Mouse (Mus musculus): ENCODE measurements around the gene Sept9. TPM values are rescaled to one million over a fixed set of nuclear protein-coding genes. Genes with fewer than 3 reads are reported as not detected.

The Sept9 gene
- polyA plus RNA-seq, 1 experiment from 2014 or later, result 78.9 TPM

DNA sequence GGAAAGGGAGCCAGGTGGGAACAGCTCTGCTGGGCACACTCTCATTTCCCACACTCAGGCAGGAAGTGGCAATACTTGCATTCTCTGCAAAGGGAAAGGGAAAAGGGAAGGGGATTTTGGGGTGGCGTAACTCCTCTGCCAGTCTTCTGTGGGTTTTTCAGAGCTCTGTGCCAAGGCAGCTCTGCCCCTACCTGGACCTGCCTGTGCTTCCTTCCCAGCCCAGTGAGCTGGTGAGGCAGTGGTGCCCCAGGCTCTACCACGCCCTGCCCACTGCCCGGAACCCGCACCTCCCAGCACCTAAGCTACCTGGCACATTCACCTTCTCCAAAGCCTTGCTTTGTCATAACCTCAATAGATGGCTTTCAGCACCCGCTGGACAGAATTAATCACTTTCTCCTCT is 1.3 kb upstream of the Sept9 start:
- 84% methylated on average over 4 of the region's 5 CpGs for WGBS (ENCODE audit: insufficient replicate concordance)
- Histone ChIP-seq H3K36me3 (ENCODE audit: control insufficient read depth, insufficient read depth, low read length) (no peaks in the 10 kb centered on the region), H3K9ac (ENCODE audit: low read depth, low read length) (no peak overlapping the region), H3K27ac (ENCODE audit: low read depth, low read length) (no peak overlapping the region), H3K27me3 (ENCODE audit: control insufficient read depth, insufficient read depth, low read length) (peaks cover 24% of the 10 kb centered on the region), H3K4me3 (ENCODE audit: low read depth, low read length) (no peak overlapping the region), H3K4me1 (ENCODE audit: control insufficient read depth, insufficient read depth, low read length) (peaks cover 3% of the 10 kb centered on the region), H3K4me2 (no peak overlapping the region), H3K9me3 (replicated peaks; ENCODE audit: control insufficient read depth, low read length) (no peaks in the 10 kb centered on the region)
- no peak for ATAC-seq (replicated peaks; ENCODE audit: insufficient number of reproducible peaks, low FRiP score, low TSS enrichment)

DNA sequence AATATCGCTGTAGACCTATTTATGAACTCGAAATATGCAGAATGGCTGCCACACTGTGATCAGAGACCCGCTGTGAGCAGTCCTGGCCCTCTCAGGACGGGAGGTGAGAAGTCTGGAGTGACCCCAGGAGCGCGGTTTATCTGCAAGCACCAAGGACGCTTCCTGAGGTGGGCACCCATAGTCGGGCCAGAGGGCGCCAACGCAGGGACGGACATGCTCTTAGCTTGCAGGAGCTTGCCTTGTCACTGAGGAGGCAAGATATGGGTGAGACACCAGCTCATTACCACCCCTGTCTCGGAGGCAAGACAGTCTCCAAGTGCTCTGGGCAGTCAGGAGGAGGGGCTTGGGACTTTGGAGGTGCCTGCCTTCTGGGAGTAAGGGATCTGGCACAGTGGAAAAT is 2.4 kb downstream of the Sept9 start:
- Histone ChIP-seq H3K9ac (ENCODE audit: low read depth, low read length) (no peak overlapping the region), H3K27me3 (ENCODE audit: control insufficient read depth, insufficient read depth, low read length) (peaks cover 31% of the 10 kb centered on the region), H3K4me3 (ENCODE audit: low read depth, low read length) (no peak overlapping the region), H3K4me2 (no peak overlapping the region), H3K4me1 (ENCODE audit: control insufficient read depth, insufficient read depth, low read length) (peaks cover 15% of the 10 kb centered on the region), H3K27ac (ENCODE audit: low read depth, low read length) (no peak overlapping the region), H3K9me3 (replicated peaks; ENCODE audit: control insufficient read depth, low read length) (no peaks in the 10 kb centered on the region), H3K36me3 (ENCODE audit: control insufficient read depth, insufficient read depth, low read length) (no peaks in the 10 kb centered on the region)
- no peak for ATAC-seq (replicated peaks; ENCODE audit: insufficient number of reproducible peaks, low FRiP score, low TSS enrichment)
- 77% methylated on average over 12 of the region's 12 CpGs for WGBS (ENCODE audit: insufficient replicate concordance)

DNA sequence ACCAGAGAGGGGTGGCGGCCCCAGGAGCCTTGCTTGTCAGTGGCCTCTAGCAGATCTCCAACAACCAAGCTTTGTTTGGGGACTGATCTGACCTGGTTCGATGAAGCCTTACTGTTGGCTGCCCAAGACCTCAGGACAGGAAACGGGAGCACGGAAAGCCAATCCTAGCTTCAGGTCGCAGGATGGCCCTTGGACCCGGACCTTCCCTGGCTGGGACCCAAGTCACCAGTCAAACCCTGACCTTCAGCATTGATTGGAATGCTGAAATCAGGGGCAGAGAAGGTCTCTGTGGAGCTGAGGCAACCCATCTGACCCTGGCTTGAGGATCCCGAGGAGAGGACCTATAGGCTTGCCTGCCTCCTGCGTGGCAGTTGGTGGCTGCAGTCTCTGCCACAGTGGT is 5.1 kb downstream of the Sept9 start:
- Histone ChIP-seq H3K9ac (ENCODE audit: low read depth, low read length) (no peak overlapping the region), H3K4me2 (no peak overlapping the region), H3K9me3 (replicated peaks; ENCODE audit: control insufficient read depth, low read length) (no peaks in the 10 kb centered on the region), H3K36me3 (ENCODE audit: control insufficient read depth, insufficient read depth, low read length) (no peaks in the 10 kb centered on the region), H3K27ac (ENCODE audit: low read depth, low read length) (no peak overlapping the region), H3K27me3 (ENCODE audit: control insufficient read depth, insufficient read depth, low read length) (peaks cover 15% of the 10 kb centered on the region), H3K4me1 (ENCODE audit: control insufficient read depth, insufficient read depth, low read length) (peaks cover 15% of the 10 kb centered on the region), H3K4me3 (ENCODE audit: low read depth, low read length) (no peak overlapping the region)
- WGBS (ENCODE audit: insufficient replicate concordance), result 67% methylated on average over 8 of the region's 8 CpGs
- ATAC-seq (replicated peaks; ENCODE audit: insufficient number of reproducible peaks, low FRiP score, low TSS enrichment), result no peak

DNA sequence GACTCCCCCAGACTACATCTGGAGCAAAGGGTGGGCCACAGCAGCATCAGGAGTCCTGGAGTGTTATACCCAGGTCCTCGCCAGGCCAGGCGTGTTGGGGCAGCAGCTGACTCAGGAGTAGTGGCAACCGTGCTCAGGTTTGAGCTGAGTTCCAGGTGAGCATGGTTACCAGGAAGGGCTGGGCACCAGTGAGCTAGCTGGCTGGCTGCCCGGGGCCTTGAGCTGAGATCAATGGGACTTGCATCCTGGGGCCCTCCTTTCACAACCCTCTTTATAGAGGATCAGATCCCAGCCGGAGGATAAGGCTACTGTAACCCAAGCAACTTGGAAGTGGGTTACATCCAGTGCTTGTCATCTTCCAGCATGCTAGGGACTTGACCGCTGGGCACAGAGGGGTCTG is 5.6 kb downstream of the Sept9 start:
- ATAC-seq (replicated peaks; ENCODE audit: insufficient number of reproducible peaks, low FRiP score, low TSS enrichment), result no peak
- H3K9me3 ChIP-seq (replicated peaks; ENCODE audit: control insufficient read depth, low read length), result no peaks in the 10 kb centered on the region
- peaks cover 13% of the 10 kb centered on the region; the same call in 1 of the 2 replicates for H3K27me3 ChIP-seq (ENCODE audit: control insufficient read depth, insufficient read depth, low read length)
- no peak overlapping the region for H3K4me3 ChIP-seq (ENCODE audit: low read depth, low read length)
- H3K4me1 ChIP-seq (ENCODE audit: control insufficient read depth, insufficient read depth, low read length), result peaks cover 15% of the 10 kb centered on the region
- no peaks in the 10 kb centered on the region for H3K36me3 ChIP-seq (ENCODE audit: control insufficient read depth, insufficient read depth, low read length)
- H3K4me2 ChIP-seq, result no peak overlapping the region
- 81% methylated on average over 6 of the region's 6 CpGs for WGBS (ENCODE audit: insufficient replicate concordance)
- no peak overlapping the region for H3K9ac ChIP-seq (ENCODE audit: low read depth, low read length)
- H3K27ac ChIP-seq (ENCODE audit: low read depth, low read length), result no peak overlapping the region

DNA sequence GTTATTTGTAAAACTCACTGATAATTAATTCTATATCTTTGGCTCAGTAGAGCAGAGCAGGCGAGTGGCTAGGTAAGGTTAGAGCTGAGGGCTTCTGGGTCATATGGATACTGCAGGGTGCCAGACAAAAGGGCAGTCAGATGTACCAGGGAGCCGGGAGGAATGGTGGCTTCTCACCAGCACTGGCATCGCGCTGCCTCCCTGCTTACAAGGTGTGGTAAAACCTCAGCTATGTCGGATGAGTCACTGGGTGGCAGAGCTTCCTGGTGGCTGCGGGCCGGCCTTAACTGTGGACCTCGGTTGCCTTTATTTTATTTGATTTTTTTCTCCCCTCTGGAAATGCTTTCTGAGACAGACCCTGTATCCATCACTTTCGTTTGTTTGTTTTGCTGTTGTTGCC is 6.0 kb downstream of the Sept9 start:
- Histone ChIP-seq H3K4me2 (no peak overlapping the region), H3K4me3 (ENCODE audit: low read depth, low read length) (no peak overlapping the region), H3K9ac (ENCODE audit: low read depth, low read length) (no peak overlapping the region), H3K27ac (ENCODE audit: low read depth, low read length) (no peak overlapping the region), H3K4me1 (ENCODE audit: control insufficient read depth, insufficient read depth, low read length) (peaks cover 14% of the 10 kb centered on the region), H3K27me3 (ENCODE audit: control insufficient read depth, insufficient read depth, low read length) (peaks cover 13% of the 10 kb centered on the region; the same call in 1 of the 2 replicates), H3K9me3 (replicated peaks; ENCODE audit: control insufficient read depth, low read length) (no peaks in the 10 kb centered on the region), H3K36me3 (ENCODE audit: control insufficient read depth, insufficient read depth, low read length) (no peaks in the 10 kb centered on the region)
- 86% methylated on average over 9 of the region's 9 CpGs for WGBS (ENCODE audit: insufficient replicate concordance)
- ATAC-seq (replicated peaks; ENCODE audit: insufficient number of reproducible peaks, low FRiP score, low TSS enrichment), result no peak

DNA sequence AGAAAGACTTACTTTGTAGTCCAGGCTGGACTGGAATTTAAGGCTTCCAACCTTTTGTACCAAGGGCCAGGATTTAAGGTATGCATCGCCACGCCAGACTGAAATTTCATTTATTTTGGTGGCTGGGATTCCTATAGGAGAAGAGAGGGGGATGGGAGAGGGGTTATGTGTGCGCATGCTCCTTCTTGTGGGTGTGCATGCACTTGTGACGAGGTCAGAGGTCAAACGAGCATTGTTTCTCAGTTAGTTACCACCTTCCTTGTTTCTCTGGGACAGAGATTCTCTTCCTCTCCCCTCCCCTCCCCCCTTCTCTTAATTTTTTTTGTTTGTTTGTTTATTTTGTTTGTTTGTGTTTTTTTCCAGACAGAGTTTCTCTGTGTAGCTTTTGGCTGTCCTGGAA is 8.0 kb downstream of the Sept9 start:
- peaks cover 11% of the 10 kb centered on the region; the same call in 1 of the 2 replicates for H3K27me3 ChIP-seq (ENCODE audit: control insufficient read depth, insufficient read depth, low read length)
- H3K9ac ChIP-seq (ENCODE audit: low read depth, low read length), result no peak overlapping the region
- H3K9me3 ChIP-seq (replicated peaks; ENCODE audit: control insufficient read depth, low read length), result no peaks in the 10 kb centered on the region
- no peaks in the 10 kb centered on the region for H3K36me3 ChIP-seq (ENCODE audit: control insufficient read depth, insufficient read depth, low read length)
- H3K4me1 ChIP-seq (ENCODE audit: control insufficient read depth, insufficient read depth, low read length), result peaks cover 13% of the 10 kb centered on the region
- no peak overlapping the region for H3K4me3 ChIP-seq (ENCODE audit: low read depth, low read length)
- no peak overlapping the region for H3K27ac ChIP-seq (ENCODE audit: low read depth, low read length)
- 63% methylated on average over 5 of the region's 5 CpGs for WGBS (ENCODE audit: insufficient replicate concordance)
- no peak overlapping the region for H3K4me2 ChIP-seq
- ATAC-seq (replicated peaks; ENCODE audit: insufficient number of reproducible peaks, low FRiP score, low TSS enrichment), result no peak

DNA sequence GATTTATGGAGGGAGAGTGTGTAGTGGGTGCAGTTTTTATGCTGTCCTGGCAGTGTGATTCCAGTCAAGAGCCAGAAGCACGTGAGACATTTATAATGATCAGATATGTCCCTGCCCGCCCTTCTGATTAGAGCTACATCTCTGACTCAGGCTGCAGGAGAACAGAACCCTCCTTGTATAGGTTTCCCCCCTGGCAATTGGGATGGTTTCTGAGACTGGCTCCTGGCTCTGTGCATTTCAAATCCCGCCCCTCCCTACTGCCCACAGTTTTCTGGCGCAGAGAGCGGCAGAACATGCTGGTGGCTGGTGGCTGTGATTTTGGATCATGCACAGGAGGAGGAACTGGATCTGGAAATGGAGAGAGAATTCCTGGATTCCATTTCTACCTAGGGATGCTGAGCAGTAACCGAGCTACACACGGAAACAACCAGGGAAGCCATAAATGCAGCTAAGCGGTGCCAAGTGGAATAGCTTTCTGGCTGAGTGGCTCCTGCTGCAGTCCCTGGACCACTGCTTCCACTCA is 8.8 kb downstream of the Sept9 start:
- H3K4me2 ChIP-seq, result no peak overlapping the region
- no peak overlapping the region for H3K4me3 ChIP-seq (ENCODE audit: low read depth, low read length)
- WGBS (ENCODE audit: insufficient replicate concordance), result 73% methylated on average over 8 of the region's 8 CpGs
- peaks cover 7% of the 10 kb centered on the region; the same call in 1 of the 2 replicates for H3K27me3 ChIP-seq (ENCODE audit: control insufficient read depth, insufficient read depth, low read length)
- no peaks in the 10 kb centered on the region for H3K9me3 ChIP-seq (replicated peaks; ENCODE audit: control insufficient read depth, low read length)
- no peak overlapping the region for H3K27ac ChIP-seq (ENCODE audit: low read depth, low read length)
- no peak overlapping the region for H3K9ac ChIP-seq (ENCODE audit: low read depth, low read length)
- H3K36me3 ChIP-seq (ENCODE audit: control insufficient read depth, insufficient read depth, low read length), result no peaks in the 10 kb centered on the region
- no peak for ATAC-seq (replicated peaks; ENCODE audit: insufficient number of reproducible peaks, low FRiP score, low TSS enrichment)
- H3K4me1 ChIP-seq (ENCODE audit: control insufficient read depth, insufficient read depth, low read length), result peaks cover 13% of the 10 kb centered on the region

DNA sequence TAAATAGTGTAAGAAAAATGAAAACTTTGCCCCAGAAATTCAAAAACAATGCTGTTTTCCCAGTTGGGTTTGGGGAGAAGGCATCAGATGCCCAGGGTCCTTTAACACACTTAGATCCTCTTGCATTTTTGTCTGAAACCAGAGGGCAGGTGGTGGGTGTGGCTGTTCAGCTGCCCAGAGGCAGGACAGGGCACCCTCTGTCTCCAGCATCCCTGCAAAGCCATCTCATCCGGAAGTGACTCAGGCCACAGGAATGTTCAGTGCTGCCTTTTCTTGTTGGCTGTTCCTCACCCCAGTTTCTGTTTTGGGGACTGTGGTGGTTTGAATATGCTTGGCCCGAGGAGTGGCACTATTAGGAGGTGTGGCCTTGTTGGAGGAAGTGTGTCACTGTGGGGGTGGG is 17.3 kb downstream of the Sept9 start:
- H3K4me1 ChIP-seq (ENCODE audit: control insufficient read depth, insufficient read depth, low read length), result 0 out of 2 replicates have a peak, but pooled peaks cover 3% of the 10 kb centered on the region
- 58% methylated on average over 2 of the region's 2 CpGs for WGBS (ENCODE audit: insufficient replicate concordance)

DNA sequence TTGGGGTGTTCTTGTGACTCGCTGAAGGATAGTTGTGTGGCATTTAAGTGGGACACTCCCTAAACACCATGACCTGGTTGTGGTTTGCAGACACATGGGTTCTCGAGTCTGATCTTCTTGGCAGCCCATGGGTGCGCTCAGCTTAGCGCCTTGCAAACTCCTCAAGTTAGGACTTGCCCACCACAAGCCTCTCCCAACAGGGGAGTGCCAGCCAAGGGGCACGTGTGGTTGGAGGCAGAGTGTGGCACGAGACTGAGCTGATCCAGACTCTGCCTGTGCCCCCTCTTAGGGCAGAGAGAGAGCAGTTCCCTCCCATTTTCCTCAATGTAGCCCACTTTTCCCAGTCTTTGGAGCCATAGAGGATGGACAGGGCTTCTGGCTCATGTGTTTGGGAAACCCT is 18.6 kb downstream of the Sept9 start:
- Histone ChIP-seq H3K4me3 (ENCODE audit: low read depth, low read length) (no peak overlapping the region), H3K36me3 (ENCODE audit: control insufficient read depth, insufficient read depth, low read length) (no peaks in the 10 kb centered on the region), H3K27ac (ENCODE audit: low read depth, low read length) (no peak overlapping the region), H3K4me1 (ENCODE audit: control insufficient read depth, insufficient read depth, low read length) (peaks cover 8% of the 10 kb centered on the region; the same call in 1 of the 2 replicates), H3K9ac (ENCODE audit: low read depth, low read length) (no peak overlapping the region), H3K9me3 (replicated peaks; ENCODE audit: control insufficient read depth, low read length) (no peaks in the 10 kb centered on the region), H3K4me2 (no peak overlapping the region), H3K27me3 (ENCODE audit: control insufficient read depth, insufficient read depth, low read length) (no peaks in the 10 kb centered on the region)
- 89% methylated on average over 6 of the region's 6 CpGs for WGBS (ENCODE audit: insufficient replicate concordance)
- no peak for ATAC-seq (replicated peaks; ENCODE audit: insufficient number of reproducible peaks, low FRiP score, low TSS enrichment)

More for the DNA sequence above, 17.3 kb downstream of the Sept9 start:
- Histone ChIP-seq H3K36me3 (ENCODE audit: control insufficient read depth, insufficient read depth, low read length) (no peaks in the 10 kb centered on the region), H3K9ac (ENCODE audit: low read depth, low read length) (no peak overlapping the region), H3K4me2 (no peak overlapping the region), H3K9me3 (replicated peaks; ENCODE audit: control insufficient read depth, low read length) (no peaks in the 10 kb centered on the region), H3K27ac (ENCODE audit: low read depth, low read length) (no peak overlapping the region), H3K27me3 (ENCODE audit: control insufficient read depth, insufficient read depth, low read length) (no peaks in the 10 kb centered on the region), H3K4me3 (ENCODE audit: low read depth, low read length) (no peak overlapping the region)
- no peak for ATAC-seq (replicated peaks; ENCODE audit: insufficient number of reproducible peaks, low FRiP score, low TSS enrichment)
